Mouse (Mus musculus): ENCODE results near the gene 1810049J17Rik.

1810049J17Rik gene

DNA sequence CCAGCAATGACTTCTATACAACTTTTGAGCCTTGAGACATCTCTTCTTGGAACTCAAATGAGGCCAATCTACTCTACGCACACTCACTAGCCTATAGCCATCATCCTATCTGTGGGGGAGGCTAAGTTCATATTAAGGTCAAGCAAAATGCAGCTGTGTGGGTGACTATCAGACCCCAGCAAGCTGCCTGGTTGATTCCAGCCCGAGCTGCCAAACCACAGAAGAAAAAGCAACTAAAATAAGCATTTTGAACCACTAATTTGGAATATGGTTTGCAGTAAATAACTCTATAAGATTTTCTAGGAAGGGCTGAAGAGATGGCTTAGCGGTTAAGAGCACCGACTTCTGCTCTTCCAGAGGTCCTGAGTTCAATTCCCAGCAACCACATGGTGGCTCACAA is 11.0 kb downstream of the 1810049J17Rik start:
- DNase-seq (ENCODE audit: low spot score) = no peak

DNA sequence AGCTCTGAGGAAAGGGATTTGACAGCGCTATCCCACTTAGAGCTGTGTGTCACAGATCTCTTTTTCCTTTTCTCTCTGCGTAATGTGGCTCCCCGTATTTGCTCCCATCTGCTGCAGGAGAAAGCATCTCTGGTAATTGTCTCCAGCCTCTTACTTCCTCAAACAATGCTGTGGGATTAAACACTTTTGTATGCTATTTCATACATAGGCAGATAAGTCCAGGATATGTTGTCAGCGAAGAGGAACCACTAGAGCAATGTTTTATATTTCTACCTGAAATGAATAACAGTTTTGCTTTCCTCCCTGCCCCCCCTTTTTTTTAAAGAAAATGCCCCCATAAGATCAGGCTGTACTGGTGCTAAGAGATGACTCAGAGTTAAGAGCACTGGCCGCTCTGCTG is 13.2 kb downstream of the 1810049J17Rik start:
- no peak for DNase-seq (ENCODE audit: low spot score)

DNA sequence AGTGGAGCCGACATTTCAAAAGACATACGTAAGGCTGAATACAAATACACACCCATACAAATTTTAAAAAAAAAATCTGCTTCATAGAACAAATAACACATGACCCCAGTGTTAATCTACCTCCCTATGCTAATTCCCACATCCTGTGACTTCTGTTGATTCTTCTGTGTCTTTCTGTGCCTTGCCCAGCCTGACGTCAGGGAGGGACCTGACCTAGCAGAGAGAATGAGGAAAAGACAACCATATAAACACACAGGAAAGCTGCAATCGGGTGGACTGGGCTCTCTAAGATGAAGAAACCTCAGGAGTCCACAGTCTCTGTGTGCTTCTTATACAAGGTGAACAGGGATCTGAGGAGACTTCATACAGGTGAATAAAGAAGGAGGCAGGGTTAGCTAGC is 14.6 kb downstream of the 1810049J17Rik start:
- no peak for DNase-seq (ENCODE audit: low spot score)

DNA sequence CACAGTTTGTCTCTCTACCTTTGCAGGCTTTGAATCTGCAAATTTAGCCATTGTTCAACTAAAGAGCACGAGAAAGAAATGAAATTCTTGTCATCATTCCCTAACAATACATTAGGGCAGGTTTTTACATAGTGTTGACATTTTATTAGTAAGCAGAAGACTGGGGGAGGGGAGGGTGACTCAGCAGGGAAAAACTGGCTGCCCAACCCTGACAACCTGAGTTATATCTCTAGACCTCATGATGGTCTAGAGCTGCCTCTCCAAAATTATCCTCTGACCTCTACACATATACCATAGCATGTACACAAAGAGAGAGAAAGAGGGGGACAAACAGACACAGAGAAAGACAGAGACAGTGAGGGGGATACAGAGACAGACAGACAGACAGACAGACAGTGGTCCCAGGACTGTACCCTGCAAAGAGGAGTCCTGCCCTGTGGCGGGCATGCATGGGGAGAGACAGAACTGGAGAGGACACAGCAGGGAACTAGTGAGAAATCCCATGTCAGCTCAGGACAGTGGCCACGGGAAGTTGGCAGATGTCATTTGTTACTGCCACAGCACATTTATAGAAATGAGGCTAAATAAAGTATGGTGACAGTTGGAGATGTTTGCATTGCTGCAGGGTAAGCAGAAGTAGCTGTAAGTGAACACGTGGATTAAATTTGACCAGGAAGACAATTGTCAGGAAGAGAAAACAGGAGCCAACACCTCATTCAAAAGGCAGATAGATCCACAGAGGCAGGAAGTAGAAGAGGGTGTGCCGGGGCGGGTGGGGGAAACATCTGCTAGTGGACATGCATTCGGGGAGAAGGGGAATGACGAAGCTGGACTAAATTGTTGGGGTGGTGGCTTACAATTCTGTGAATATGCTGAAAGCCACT is 15.3 kb downstream of the 1810049J17Rik start:
- no peak for DNase-seq (ENCODE audit: low spot score)

DNA sequence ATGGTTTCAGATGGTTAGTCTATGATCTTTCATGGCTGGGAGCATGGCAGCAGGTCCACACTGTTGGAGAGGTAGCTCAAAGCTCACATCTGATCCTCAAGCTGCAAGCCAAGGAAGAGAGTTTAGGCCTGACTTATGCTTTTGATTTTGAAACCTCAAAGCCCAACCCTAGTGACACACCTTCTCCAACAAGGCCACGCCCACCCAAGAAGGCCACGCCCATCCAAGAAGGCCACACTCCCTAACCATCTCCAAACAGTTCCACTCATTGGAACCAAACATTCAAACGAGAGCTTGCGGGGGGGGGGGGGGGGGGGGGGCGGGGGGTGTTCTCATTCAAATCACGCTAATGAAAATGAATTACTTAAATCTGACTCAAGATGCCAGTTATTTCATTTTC is 19.9 kb downstream of the 1810049J17Rik start:
- DNase-seq (ENCODE audit: low spot score) = no peak

DNA sequence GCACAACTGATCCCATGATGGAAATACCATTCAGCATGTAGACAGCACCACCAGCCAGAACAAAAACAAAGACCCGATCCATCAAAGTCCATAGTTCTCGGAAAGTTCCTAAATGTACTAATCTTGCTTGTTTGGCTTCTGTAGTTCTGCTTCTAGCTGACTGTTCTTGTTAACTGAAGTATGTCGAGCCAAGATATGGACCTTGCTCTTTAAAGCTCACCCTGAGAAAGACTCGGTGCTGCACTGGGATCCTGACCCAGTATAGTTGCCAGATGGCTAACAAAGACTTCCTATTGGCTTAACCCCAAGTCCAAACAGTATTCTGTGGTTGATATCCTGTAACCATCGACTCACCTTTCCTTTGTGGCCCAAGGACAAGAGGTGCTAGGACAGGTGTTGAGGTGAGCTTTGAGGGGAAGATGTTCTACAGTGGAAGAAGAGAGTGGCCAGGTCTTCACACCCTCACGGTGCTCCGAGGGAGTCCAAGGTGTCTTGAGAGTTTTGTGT is 23.4 kb downstream of the 1810049J17Rik start:
- no peak for DNase-seq (ENCODE audit: low spot score)

DNA sequence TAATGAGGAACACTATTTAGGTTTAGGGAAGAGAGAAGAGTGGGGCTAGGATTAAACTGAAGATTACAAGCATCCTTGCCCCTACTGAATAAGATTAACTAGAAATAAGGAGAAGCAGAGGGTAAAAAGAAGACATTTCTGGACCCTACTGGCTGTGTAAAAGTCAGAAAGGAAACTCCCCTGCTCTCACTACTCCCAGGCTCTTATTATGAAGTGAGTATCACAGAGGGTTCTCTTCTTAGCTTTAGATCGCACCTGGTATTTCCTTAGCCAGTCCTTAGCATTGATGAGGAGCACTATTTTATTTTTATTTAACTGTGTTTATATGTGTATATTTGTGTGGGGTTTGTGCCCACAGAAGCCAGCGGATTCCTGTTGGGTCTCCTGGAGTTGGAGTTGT is 25.5 kb downstream of the 1810049J17Rik start:
- DNase-seq (ENCODE audit: low spot score) = no peak

DNA sequence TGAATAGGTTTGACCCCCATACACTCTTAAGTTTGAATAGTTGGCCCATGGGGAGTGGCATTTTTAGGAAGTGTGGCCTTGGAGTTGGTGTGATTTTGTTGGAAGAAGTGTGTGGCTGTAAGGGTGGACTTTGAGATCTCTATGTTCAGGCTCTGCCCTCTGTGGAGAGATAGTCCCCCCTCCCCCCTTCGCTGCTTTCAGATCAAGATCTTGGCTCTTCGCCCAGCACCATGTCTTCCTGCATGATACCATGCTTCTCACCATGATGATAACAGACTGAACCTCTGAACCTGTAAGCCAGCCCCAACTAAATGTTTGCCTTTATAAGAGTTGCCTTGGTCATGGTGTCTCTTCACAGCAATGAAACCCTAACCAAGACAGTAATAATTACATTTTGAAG is 29.9 kb downstream of the 1810049J17Rik start:
- DNase-seq (ENCODE audit: low spot score) = no peak

DNA sequence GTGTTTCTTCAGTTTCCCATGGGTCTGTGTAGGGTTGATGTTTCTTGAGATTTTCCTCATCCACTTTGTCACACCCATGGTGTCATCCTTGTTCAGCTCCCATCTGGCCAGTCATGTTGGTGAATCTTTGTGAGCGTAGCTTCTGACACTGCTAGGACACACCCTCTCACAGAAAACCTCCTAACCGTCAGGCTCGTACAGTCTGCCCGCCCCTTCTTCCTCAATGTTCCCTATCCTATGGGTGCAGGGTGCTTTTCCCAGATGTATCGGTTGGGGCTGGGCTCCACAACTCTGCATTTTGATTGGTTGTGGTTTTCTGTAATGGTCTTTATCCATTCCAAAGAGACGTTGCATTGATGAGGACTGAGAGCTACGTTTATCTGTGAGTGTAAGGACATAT is 31.4 kb downstream of the 1810049J17Rik start:
- no peak for DNase-seq (ENCODE audit: low spot score)

DNA sequence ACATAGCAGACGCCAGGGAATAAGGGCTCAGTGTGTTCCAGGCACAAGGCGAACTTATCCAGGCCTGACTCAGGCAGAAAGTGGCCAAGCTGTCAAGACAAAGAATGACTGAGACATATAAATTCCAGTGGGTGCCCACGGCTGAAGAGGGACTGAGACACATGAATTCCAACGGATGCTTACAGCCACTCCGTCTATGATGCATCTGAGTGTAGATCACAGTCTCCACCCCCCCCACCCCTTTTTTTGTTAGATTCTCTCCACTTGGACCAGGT is 36.2 kb downstream of the 1810049J17Rik start:
- DNase-seq (ENCODE audit: low spot score) = no peak

DNA sequence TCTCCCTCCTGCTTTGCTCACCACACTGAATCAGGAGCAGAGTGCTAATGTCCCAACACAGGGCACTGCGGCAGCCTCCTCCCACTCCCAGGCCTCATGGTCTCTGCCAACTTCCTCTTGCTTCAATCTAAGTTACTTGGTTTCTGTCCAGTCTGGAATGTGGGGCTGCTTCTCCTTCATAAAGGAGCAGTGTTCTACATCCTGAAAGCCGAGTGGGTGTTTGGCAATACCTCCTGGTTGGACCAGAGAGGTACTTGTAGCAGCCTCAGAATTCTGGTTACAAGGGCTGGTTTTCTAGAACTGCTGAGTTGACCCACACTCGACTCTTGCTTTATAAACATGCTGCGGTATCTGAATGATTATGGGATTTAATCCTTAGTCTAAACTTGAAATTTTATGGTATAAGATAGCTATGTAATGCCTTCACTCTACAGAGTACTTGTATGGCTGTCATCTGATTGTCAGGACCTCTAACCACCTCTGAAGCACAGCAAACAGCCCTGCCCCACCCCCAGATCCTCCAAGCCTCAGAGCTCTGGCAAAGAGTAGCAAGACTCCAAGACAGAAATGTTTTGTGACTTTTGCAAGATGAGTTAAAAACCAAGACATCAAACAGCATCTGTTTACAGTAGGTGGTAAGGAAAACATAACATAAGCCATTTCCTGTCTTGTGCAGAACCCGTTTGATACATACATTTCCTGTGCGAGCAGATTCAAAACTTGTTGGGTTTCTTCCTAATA is 36.7 kb downstream of the 1810049J17Rik start:
- DNase-seq (ENCODE audit: low spot score) = no peak

DNA sequence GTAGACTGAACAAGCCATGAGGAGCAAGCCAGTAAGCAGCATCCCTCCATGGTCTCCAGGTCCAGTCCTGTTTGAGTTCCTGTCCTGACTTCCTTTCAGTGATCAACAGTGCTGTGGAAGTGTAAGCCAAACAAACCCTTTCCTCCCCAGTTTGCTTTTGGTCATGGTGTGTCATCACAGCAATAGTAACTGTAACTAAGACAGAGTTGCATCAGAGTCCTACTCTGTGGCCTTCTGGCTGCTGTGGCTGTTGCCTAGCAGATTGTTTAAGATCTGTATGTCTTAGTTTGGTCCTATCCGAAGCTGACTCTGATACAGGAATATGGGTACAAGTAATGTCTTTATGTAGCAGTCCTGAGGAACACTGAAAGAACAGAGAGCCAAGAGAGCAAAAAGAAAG is 41.9 kb downstream of the 1810049J17Rik start:
- no peak for DNase-seq (ENCODE audit: low spot score)

DNA sequence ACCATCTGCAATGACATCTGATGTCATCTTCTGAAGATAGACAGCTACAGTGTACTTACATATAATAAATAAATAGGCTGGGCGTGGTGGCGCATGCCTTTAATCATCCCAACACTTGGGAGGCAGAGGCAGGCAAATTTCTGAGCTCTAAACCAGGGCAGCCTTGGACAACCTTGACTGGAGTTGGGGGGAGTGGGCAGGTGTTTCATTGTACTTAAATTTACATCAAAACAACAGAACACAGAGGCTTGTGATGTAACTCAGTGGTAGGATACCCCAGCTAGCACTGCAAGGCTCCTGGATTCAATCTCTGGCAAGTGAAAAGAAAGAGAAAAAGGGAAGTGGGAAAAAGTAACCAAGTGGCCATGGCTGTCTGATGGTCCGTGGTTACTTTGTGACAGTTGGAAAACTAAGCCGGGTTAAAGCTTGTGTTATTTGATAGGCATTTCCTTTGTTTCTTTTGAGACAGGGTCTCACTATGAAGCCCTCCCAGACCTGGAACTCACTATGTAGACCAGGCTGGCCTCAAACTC is 46.5 kb downstream of the 1810049J17Rik start:
- DNase-seq (ENCODE audit: low spot score) = no peak

DNA sequence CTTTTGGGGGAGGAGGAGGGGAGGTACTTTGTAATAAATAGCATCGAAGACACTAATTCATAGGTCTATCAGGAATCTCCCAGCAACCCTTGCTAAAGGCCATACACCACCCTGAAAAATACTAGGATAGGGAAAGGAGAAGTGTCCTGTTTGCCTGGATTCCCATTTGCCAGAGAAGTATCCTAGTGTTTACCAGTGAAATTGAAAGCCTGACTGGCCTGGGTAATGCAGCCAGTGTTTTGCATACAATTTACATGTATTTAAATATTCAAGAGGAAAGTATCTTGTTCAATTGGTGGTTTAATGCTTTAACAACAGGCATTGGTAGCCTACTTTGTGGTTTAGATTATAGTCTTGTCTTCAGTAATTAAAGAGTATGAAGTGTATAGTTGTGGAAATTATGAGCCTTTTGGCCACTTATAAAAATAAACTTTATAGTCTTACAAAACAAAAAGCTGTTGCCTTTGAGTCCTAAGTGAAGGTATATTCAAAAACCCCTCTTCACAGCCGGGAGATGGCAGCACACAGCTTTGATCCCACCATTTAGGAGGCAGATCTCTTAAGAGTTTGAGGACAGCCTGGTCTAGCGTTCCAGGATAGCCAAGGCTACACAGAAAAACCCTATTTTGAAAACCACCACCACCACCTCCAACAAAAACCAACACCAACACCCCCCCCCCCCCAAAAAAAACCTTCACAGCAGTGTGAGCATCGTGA is 47.5 kb downstream of the 1810049J17Rik start:
- DNase-seq (ENCODE audit: low spot score) = no peak

DNA sequence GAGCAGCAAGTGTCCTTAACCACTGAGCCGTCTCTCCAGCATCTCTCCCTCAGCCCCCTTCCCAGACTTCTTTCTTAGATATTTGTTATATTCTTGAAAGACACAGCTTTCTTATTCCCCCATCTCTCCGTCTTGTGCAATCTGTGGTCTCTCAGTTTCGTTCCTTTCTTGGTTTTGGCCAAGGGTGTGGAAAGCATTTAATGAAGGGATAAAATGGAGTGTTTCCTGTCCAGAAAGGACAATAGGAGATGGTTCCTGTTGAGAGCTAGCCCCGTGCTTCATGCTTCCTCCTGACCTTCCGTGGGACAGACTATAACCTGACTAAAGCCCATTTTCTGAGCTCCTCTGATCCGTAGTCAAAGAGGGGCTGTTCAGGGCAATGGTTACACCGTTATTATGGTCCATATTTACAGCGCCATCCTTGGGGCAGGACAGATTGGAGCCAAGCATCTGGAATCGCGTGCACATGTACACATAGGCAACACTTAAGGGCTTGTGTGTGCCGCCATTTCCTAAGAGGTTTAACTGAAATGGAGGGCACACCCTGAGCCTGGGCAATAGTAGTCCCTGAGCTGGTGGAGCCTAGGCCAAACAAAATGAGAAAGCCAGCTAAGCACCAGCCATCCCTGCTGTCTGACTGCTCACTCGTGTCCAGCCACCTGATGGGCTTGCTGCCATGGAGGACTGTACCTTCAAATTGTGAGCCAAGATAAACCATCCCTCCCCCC is 48.2 kb downstream of the 1810049J17Rik start:
- DNase-seq (ENCODE audit: low spot score) = no peak

Data from urinary bladder, postnatal 25 days (tissue).